Mouse (Mus musculus) lung, adult 2 months (tissue): Measurements from ENCODE around the gene Nipal3. TPM values are rescaled to one million over a fixed set of nuclear protein-coding genes. Genes with fewer than 3 reads are reported as not detected.

ENCODE experiments used
- DNase-seq: peaks from one replicate; pipeline ENCODE4 v3.0.0; 2022
- H3K4me1 ChIP-seq: fragments of 200-500 bp; 2 replicates; pipeline ENCODE4 v1.6.1; 2011; ENCODE audit warnings: low read length; ENCODE audit not compliant: control insufficient read depth, insufficient read depth
- H3K4me3 ChIP-seq: fragments of 200-500 bp; replicated peaks from 2 replicates; pipeline ENCODE3; 2011; ENCODE audit warnings: low read depth, mild to moderate bottlenecking, control low read depth, low read length; ENCODE audit errors: extremely low read depth
- CTCF ChIP-seq: fragments of 200-500 bp; IDR thresholded peaks from 2 replicates; pipeline ENCODE4 v1.5.1; 2011; ENCODE audit warnings: mild to moderate bottlenecking, low read length, control low read depth; ENCODE audit not compliant: insufficient read depth
- POLR2A ChIP-seq: fragments of 200-500 bp; IDR thresholded peaks from 2 replicates; pipeline ENCODE4 v1.6.1; 2011; ENCODE audit warnings: low read depth, mild to moderate bottlenecking, control low read depth, low read length, borderline replicate concordance; ENCODE audit errors: extremely low read depth
- WGBS: fragments of 180-500 bp; shearing (Covaris S2); methylation state at CpG from one replicate; pipeline ENCODE4 v1.1.7; 2018; 5-methylcytosine and 5-hydroxymethylcytosine counted together
- polyA plus RNA-seq: library from polyadenylated mRNA; depleted of rRNA; stranded (reverse); fragments of >200 nt; gene quantifications from 2 replicates; pipeline ENCODE4 v1.2.3, GENCODE M21; 2012; rRNA removed

Gene Nipal3
- 58.2 and 84.6 TPM in 2 replicates for polyA plus RNA-seq

GRCm38 (mm10) chr4:135494521-135495396 is at the start of gene Nipal3, which contains the start of gene Stpg1:
Gene Nipal3, minus strand, starts transcription at chr4:135495038.
Gene Stpg1, plus strand, starts transcription at chr4:135494790.
- peak; percentile 89 for DNase-seq
- under 1% methylated on average over 53 of the region's 53 CpGs for WGBS
- Histone ChIP-seq H3K4me1 (peaks cover 8% of the 10 kb centered on the region), H3K4me3 (peak within 1 kb of the TSS; percentile 95)
- TF ChIP-seq CTCF: peak; percentile 52
- TF ChIP-seq POLR2A: peak; percentile 59

- 89% methylated on average over 2 of the region's 2 CpGs for WGBS
Observed at GRCm38 (mm10) chr4:135544284-135544683, 49.4 kb upstream of the Nipal3 start.

GRCm38 (mm10) chr4:135540057-135540456 is 45.2 kb upstream of the Nipal3 start:
- no peak for DNase-seq
- Histone ChIP-seq H3K4me3 (no peak overlapping the region), H3K4me1 (no peaks in the 10 kb centered on the region)
- 61% methylated on average over 9 of the region's 9 CpGs for WGBS
- TF ChIP-seq CTCF: no peak
- no peak for TF ChIP-seq POLR2A

More at GRCm38 (mm10) chr4:135544284-135544683, 49.4 kb upstream of the Nipal3 start:
- no peak overlapping the region for H3K4me3 ChIP-seq
- DNase-seq: no peak
- TF ChIP-seq POLR2A (no peak), CTCF (no peak)
- 0 out of 2 replicates have a peak, but pooled peaks cover 6% of the 10 kb centered on the region for H3K4me1 ChIP-seq

GRCm38 (mm10) chr4:135539056-135539455 is 44.2 kb upstream of the Nipal3 start:
- no peak for DNase-seq
- H3K4me3 ChIP-seq: no peak overlapping the region
- 84% methylated on average over 12 of the region's 12 CpGs for WGBS
- no peak for TF ChIP-seq CTCF
- TF ChIP-seq POLR2A: no peak
- H3K4me1 ChIP-seq: no peaks in the 10 kb centered on the region

- Histone ChIP-seq H3K4me3 (no peak overlapping the region), H3K4me1 (no peaks in the 10 kb centered on the region)
- TF ChIP-seq POLR2A: no peak
- no peak for TF ChIP-seq CTCF
- no peak for DNase-seq
- WGBS: 94% methylated on average over 3 of the region's 3 CpGs
Observed at GRCm38 (mm10) chr4:135535021-135535420, 40.2 kb upstream of the Nipal3 start.

GRCm38 (mm10) chr4:135533001-135533400 is 38.2 kb upstream of the Nipal3 start:
- DNase-seq: no peak
- WGBS: 61% methylated on average over 6 of the region's 6 CpGs
- TF ChIP-seq CTCF (no peak), POLR2A (no peak)
- Histone ChIP-seq H3K4me1 (no peaks in the 10 kb centered on the region), H3K4me3 (no peak overlapping the region)

GRCm38 (mm10) chr4:135531771-135532613 is 37.2 kb upstream of the Nipal3 start:
- WGBS: 62% methylated on average over 9 of the region's 9 CpGs
- no peak for TF ChIP-seq POLR2A
- no peak for TF ChIP-seq CTCF
- no peak for DNase-seq

GRCm38 (mm10) chr4:135531236-135531635 is 36.4 kb upstream of the Nipal3 start:
- no peak for TF ChIP-seq POLR2A
- no peak for TF ChIP-seq CTCF
- H3K4me3 ChIP-seq: no peak overlapping the region
- no peaks in the 10 kb centered on the region for H3K4me1 ChIP-seq
- no peak for DNase-seq
- 83% methylated on average over 9 of the region's 9 CpGs for WGBS

More at GRCm38 (mm10) chr4:135531771-135532613, 37.2 kb upstream of the Nipal3 start:
- no peaks in the 10 kb centered on the region for H3K4me1 ChIP-seq
- no peak overlapping the region for H3K4me3 ChIP-seq

- TF ChIP-seq CTCF (no peak), POLR2A (no peak)
- Histone ChIP-seq H3K4me3 (no peak overlapping the region), H3K4me1 (no peaks in the 10 kb centered on the region)
- WGBS: 60% methylated on average over 2 of the region's 2 CpGs
- no peak for DNase-seq
Observed at GRCm38 (mm10) chr4:135530270-135530669, 35.4 kb upstream of the Nipal3 start.
